In genomic region chr16:13437770-13438372, GRCm38 (mm10) we compare ENCODE assay signal across 8 mouse cellular contexts.
DNase-seq lines count a peak whose midpoint lies in the region; ATAC-seq and TF ChIP-seq lines count a peak whose summit lies in the region.

No protein-coding gene starts in this region.

- peaks cover 10% of the 10 kb centered on the region for H3K4me1 ChIP-seq in intestine, embryonic 15.5 days (replicated peaks)
- H3K4me1 ChIP-seq in liver, embryonic 11.5 days (replicated peaks; ENCODE audit: control insufficient read depth, insufficient read depth, low read length) = peaks cover 14% of the 10 kb centered on the region
- no peaks in the 10 kb centered on the region for H3K4me1 ChIP-seq in midbrain, postnatal 0 days (ENCODE audit: insufficient read depth, low read length)
- no peaks in the 10 kb centered on the region for H3K4me1 ChIP-seq in stomach, embryonic 15.5 days

- WGBS in intestine, embryonic 15.5 days = under 1% methylated on average over 24 of the region's 24 CpGs
- WGBS in liver, embryonic 11.5 days = under 1% methylated on average over 24 of the region's 24 CpGs
- WGBS in midbrain, postnatal 0 days = under 1% methylated on average over 24 of the region's 24 CpGs
- whole genome bisulfite sequencing in stomach, embryonic 15.5 days = under 1% methylated on average over 24 of the region's 24 CpGs

- peak; percentile 65 for TF ChIP-seq CTCF in midbrain, postnatal 0 days (IDR thresholded peaks at IDR 0.05)

- H3K36me3 ChIP-seq in intestine, embryonic 15.5 days = no peaks in the 10 kb centered on the region
- no peaks in the 10 kb centered on the region for H3K36me3 ChIP-seq in liver, embryonic 11.5 days (ENCODE audit: control insufficient read depth, insufficient read depth, low read length)
- H3K36me3 ChIP-seq in midbrain, postnatal 0 days (ENCODE audit: insufficient read depth, low read length) = no peaks in the 10 kb centered on the region
- H3K36me3 ChIP-seq in stomach, embryonic 15.5 days = no peaks in the 10 kb centered on the region

- no peaks in the 10 kb centered on the region for H3K27me3 ChIP-seq in intestine, embryonic 15.5 days (replicated peaks)
- H3K27me3 ChIP-seq in liver, embryonic 11.5 days (replicated peaks; ENCODE audit: control insufficient read depth, insufficient read depth, low read length) = no peaks in the 10 kb centered on the region
- H3K27me3 ChIP-seq in midbrain, postnatal 0 days (ENCODE audit: insufficient read depth, low read length) = no peaks in the 10 kb centered on the region
- H3K27me3 ChIP-seq in stomach, embryonic 15.5 days (replicated peaks) = no peaks in the 10 kb centered on the region

- H3K4me2 ChIP-seq in intestine, embryonic 15.5 days (replicated peaks) = peak overlapping the region; percentile 74
- peak overlapping the region; percentile 92 for H3K4me2 ChIP-seq in liver, embryonic 11.5 days
- peak overlapping the region; percentile 61 for H3K4me2 ChIP-seq in midbrain, postnatal 0 days (ENCODE audit: low read depth, low read length, poor library complexity, severe bottlenecking)
- H3K4me2 ChIP-seq in stomach, embryonic 15.5 days = peak overlapping the region; percentile 77

- H3K9me3 ChIP-seq in intestine, embryonic 15.5 days = no peaks in the 10 kb centered on the region
- H3K9me3 ChIP-seq in liver, embryonic 11.5 days (ENCODE audit: control insufficient read depth, low read length) = no peaks in the 10 kb centered on the region
- no peaks in the 10 kb centered on the region for H3K9me3 ChIP-seq in midbrain, postnatal 0 days (ENCODE audit: low read length)
- no peaks in the 10 kb centered on the region for H3K9me3 ChIP-seq in stomach, embryonic 15.5 days

- ATAC-seq in common myeloid progenitor, adult 5-6 weeks (replicated peaks; ENCODE audit: low read depth, poor library complexity, severe bottlenecking) = peak; percentile 62
- ATAC-seq in intestine, embryonic 15.5 days = peak; percentile 59
- peak; percentile 69 for ATAC-seq in liver, embryonic 11.5 days (replicated peaks; ENCODE audit: low FRiP score)
- peak; percentile 57 for ATAC-seq in midbrain, postnatal 0 days (ENCODE audit: low FRiP score)
- peak; percentile 42 for ATAC-seq in stomach, embryonic 15.5 days (ENCODE audit: insufficient read depth, low FRiP score, low read depth)

- peak overlapping the region; percentile 52 for H3K4me3 ChIP-seq in intestine, embryonic 15.5 days (replicated peaks)
- peak overlapping the region; percentile 71 for H3K4me3 ChIP-seq in liver, embryonic 11.5 days (ENCODE audit: low read depth, low read length)
- H3K4me3 ChIP-seq in midbrain, postnatal 0 days (ENCODE audit: low read depth, low read length) = peak overlapping the region; percentile 46
- peak overlapping the region; percentile 63 for H3K4me3 ChIP-seq in stomach, embryonic 15.5 days (replicated peaks)

- H3K9ac ChIP-seq in intestine, embryonic 15.5 days = peak overlapping the region; percentile 58
- H3K9ac ChIP-seq in liver, embryonic 11.5 days (ENCODE audit: low read depth, low read length) = peak overlapping the region; percentile 82
- peak overlapping the region; percentile 60 for H3K9ac ChIP-seq in midbrain, postnatal 0 days (replicated peaks; ENCODE audit: low read length, poor library complexity, severe bottlenecking)
- H3K9ac ChIP-seq in stomach, embryonic 15.5 days = peak overlapping the region; percentile 54; the same call in 1 of the 2 replicates

- DNase-seq in urinary bladder, postnatal 25 days (ENCODE audit: low spot score) = peak; percentile 35
- DNase-seq in urinary bladder, adult 2 months (ENCODE audit: low spot score) = no peak
- peak; percentile 96 for DNase-seq in heart, adult 11 months
- peak; percentile 73 for DNase-seq in liver, embryonic 11.5 days (ENCODE audit: low spot score)
- DNase-seq in midbrain, postnatal 0 days (ENCODE audit: low spot score) = peak; percentile 82

- peak overlapping the region; percentile 54 for H3K27ac ChIP-seq in intestine, embryonic 15.5 days
- peak overlapping the region; percentile 84 for H3K27ac ChIP-seq in liver, embryonic 11.5 days (ENCODE audit: low read depth, low read length)
- peak overlapping the region; percentile 53 for H3K27ac ChIP-seq in midbrain, postnatal 0 days (ENCODE audit: low read depth, low read length)
- peak overlapping the region; percentile 74 for H3K27ac ChIP-seq in stomach, embryonic 15.5 days
